Mouse (Mus musculus): Measurements from ENCODE around the gene Snx25.
A peak's percentile ranks its signal among the peaks of the same experiment; 100 is the strongest.

The Snx25 gene

DNA sequence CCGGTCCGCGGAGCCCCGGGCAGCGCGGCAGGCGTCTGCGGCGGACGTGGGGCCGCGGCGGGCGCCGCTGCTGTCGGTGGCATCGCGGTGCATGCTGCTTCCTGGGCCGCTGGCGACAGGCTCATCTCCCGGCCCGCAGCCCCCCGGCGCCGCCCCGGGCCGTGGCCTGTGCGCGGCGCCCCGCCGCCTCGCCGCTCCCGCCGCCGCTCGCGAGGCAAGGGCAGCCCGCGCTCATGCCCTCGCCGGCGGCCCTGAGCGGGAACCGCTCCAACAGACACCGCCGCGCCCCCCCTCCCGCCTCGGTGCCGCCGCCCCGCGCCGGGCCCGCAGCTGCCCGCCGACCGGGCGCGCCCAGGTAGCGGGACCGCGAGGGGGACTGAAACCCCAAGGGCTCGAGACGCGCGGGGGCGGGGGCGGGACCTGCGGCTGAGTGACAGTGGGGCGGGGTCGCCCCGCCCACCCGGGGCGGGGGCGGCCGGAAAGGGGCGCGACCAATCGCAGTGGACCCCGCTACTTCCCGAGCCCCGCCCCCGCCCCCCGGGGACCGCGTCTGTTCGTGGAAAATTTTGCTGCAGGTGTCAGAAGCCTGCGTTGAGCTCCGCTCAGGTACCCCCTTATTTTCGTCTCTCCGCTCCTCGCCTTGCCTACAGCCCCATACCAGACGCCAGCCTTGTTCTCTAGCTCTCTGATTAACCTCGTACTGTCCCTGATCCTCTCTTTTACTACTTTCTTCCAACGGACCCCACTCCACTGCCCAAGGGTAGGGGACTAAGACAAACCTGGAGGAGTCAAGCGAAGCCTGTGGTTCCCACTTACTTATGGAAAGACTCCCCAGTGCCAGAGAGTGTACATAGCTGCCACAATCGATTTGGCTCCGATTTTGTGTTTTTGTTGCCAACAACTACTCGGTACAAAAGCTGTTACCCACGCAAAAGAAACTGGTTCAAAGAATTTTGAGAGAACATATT lies at the start of gene Snx25:
Snx25 (minus strand) TSS at position 96 of the 968 bp plus-strand sequence.
- peak; percentile 94 for DNase-seq

DNA sequence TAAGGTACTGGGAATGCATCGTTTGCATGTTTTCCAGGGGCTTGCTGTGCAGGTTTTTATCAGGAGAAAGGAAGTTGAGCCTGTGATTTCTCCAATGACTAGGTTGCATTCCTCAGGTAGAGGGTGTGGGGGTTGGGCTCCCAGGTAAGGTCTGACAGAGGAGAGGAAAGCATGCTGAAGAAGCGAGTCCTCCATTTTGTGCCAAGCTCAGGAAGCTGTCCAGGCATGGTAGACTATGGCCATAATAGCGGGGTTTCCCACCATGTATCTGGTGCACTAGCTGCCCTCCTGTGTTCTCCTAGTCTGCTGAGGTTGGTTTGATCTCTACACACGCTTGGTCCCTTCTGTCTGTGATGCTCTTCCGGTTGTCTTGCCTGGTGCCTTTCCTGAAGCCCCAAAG lies 45.7 kb upstream of the Snx25 start:
- DNase-seq: no peak

- DNase-seq: no peak
These were observed 44.9 kb upstream of the Snx25 start for GRCm38 (mm10) chr8:46196877-46197276.

GRCm38 (mm10) chr8:46193100-46193499 lies 41.1 kb upstream of the Snx25 start:
- DNase-seq: no peak

- DNase-seq: peak; percentile 80
These were observed 33.4 kb upstream of the Snx25 start for GRCm38 (mm10) chr8:46185361-46185760.

- no peak for DNase-seq
These were observed 28.2 kb upstream of the Snx25 start for GRCm38 (mm10) chr8:46180136-46180535.

GRCm38 (mm10) chr8:46173651-46174050 lies 21.7 kb upstream of the Snx25 start:
- DNase-seq: no peak

DNA sequence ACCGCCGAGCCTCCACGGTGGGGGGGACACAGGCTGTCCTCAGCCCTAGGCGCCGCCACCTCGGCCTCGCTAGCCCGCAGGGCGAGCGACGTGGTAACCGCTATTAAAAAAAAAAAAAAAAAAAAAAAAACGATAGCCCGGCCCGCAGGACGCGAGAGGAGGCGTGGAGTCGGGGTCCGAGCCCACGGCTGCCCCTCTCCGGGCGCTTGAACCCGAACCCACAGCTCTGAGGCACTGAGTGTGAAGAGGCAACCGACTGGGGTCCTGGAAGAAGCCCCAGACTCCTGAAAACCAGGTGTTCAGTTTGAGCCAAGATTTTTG lies 11.9 kb upstream of the Snx25 start:
- DNase-seq: no peak

GRCm38 (mm10) chr8:46162953-46163869 lies 11.3 kb upstream of the Snx25 start:
- DNase-seq: peak; percentile 97

- no peak for DNase-seq
These were observed 1.1 kb upstream of the Snx25 start for GRCm38 (mm10) chr8:46153042-46153441.

- peak; percentile 78 for DNase-seq
These were observed 527 bp downstream of the Snx25 start, which contains the start of gene Cfap97 for GRCm38 (mm10) chr8:46151202-46152062. TSS of gene Cfap97 (plus strand) at chr8:46151771.

DNA sequence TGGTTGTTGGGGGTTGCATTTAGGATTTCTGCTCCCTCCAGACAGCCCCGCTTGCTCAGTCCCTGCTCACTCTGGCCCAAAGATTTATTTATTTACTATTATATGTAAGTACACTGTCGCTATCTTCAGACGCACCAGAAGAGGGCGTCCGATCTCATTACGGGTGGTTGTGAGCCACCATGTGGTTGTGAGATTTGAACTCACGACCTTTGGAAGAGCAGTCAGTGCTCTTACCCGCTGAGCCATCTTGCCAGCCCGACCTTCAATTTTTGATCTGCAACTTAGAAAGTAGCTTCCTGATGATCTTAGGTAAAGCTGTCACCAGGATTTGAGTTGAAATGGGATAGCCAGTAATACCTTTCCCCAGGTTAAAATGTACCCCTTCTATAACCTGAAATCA lies 2.2 kb downstream of the Snx25 start:
- DNase-seq: no peak

DNA sequence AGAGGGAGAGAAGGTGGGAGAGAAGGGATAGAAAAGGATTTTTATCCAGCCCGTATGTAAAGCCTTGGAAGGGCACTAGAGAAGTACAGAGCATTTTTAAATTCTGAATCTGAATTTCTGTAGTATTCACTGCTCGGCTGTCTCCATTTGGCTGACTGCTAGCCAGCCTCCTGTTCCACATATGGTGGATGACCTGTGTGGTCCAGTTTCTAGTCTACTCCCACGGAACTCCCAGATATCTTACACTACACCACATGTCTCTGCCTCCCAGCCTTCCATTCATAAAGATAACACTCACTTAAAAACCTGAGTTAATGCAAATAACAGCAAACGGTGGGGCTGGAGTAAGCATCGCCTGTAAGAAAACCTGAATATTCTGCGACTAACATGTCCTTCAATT lies 2.7 kb downstream of the Snx25 start:
- DNase-seq: no peak

DNA sequence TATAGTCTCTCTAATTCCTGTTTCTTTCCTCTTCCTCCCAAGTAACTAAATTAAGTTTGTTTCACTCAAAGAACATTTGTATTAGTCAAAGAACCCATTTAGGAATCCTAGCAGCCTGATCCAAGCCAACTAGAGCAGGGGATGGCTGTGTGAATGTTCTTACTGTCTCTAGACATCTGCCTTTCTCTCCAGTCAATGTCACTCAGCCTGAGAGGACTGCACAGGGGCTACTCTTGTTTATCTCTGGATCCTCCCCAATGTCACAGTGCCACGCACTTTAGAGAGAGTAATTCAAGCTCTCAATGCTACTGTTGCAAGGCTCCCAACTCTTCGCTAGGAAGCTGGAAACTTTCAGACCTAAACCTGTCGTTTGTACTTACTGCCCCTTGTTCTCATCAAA lies 5.8 kb downstream of the Snx25 start:
- DNase-seq: no peak

- DNase-seq: no peak
These were observed 8.0 kb downstream of the Snx25 start for GRCm38 (mm10) chr8:46143924-46144323.

GRCm38 (mm10) chr8:46143470-46143869 lies 8.5 kb downstream of the Snx25 start:
- DNase-seq: no peak

GRCm38 (mm10) chr8:46142498-46143081 lies 9.4 kb downstream of the Snx25 start:
- DNase-seq: no peak

DNA sequence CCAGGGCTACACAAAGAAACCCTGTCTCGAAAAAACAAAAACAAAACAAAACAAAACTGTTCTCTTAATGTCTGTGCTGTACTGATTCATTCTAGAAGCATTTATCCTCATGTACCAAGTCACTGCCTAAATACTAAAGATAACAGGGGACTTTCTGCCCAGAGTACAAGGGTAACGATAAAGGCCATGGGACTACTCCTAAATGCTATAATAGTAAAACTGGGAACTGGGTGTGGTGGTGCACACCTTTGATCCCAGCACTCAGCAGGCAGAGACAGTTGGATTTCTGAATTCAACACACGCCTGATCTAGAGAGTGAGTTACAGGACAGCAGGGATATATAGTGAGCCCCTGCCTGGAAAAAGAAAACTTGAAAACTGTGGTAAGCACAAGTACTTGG lies 10.3 kb downstream of the Snx25 start:
- no peak for DNase-seq

DNA sequence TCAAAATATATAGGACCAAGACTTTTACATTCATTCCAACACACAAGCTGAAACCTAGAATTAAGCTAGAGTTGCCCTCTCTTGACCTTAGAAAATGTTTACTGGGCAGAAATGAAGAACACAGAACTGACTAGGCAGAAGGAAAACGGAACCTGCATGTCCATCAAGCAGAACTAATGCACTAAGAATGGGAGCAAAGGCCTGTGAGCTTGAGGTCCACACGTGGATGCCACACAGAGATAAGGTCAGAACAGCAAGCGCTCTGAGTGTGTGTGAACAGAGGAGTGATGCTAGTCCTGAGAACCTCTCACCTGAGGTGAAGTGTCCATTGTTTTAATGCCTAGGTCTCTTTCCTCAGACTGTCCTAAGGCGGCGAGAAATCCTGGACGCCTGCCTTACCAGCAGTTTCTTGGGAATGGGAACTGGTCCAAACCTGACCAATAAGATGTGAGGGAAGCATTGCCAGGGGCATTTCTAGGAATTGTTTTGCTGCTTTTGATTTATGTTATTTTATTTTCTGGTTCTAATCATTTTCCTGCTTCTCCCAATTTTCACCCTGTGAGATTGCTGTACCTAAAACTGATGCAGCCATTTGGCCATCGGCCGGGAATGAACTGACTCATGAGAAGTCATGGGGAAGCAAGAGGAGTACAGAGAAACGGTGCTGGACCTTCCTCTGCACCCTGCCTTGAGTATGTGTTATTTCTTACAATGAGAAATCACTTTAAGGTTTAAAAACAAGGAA lies 11.4 kb downstream of the Snx25 start:
- no peak for DNase-seq

DNA sequence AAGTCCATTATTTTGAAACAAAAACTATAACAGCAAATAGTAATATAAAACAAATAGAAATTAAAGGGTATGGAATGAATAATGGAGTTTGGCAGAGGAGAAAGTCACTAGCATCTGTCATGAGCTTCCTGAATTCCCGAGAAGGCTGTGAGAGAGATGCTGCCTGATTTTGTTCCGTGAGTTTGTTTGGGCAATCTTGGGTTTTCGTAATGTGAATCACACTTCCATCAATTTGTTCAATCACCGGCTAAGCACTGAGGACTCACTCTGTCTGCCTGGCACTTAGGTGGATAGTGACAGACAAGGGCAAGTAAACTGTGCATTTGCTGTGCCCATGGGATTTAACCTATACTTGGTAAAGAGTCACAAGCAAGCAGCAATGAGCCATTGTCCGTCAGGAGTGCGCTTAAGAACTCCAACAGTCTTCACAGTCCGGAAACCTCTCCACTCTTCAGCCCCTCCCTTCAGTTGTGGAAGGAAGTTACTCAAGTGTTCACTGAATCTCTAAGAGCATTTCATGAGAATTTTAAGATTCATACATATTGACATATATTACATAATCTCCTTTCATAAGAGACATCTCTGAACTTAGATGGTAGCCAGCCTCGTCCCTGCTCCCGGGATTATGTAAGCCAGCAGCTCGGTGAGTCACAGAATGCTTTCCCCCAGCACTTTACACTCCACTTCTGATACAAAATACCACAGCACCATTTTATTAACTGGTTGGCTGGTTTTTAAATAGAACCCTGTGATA lies 13.9 kb downstream of the Snx25 start:
- no peak for DNase-seq

- no peak for DNase-seq
These were observed 14.6 kb downstream of the Snx25 start for GRCm38 (mm10) chr8:46137336-46137735.

Data from kidney, postnatal 10 days (tissue).